Mouse (Mus musculus) lung, postnatal 10 days (tissue): ENCODE measurements around the gene Rabif.
A peak's percentile ranks its signal among the peaks of the same experiment; 100 is the strongest.
"Not testable (repeated sequence)": the region's sequence is repeated elsewhere in the genome, so short reads cannot be mapped to it uniquely, and the experiment has no call there.

ENCODE experiments used
- DNase-seq: peaks from one replicate; pipeline ENCODE4 v3.0.0; 2021

The Rabif gene

GRCm38 (mm10) chr1:134494428-134495215, at the start of gene Rabif:
Gene Rabif, plus strand, starts transcription at chr1:134494648.
- DNase-seq: peak; percentile 99

- no peak for DNase-seq
These were observed 49.0 kb upstream of the Rabif start for GRCm38 (mm10) chr1:134445418-134445817.

- DNase-seq: not testable (repeated sequence)
These were observed 45.9 kb upstream of the Rabif start for GRCm38 (mm10) chr1:134448537-134448936.

DNA sequence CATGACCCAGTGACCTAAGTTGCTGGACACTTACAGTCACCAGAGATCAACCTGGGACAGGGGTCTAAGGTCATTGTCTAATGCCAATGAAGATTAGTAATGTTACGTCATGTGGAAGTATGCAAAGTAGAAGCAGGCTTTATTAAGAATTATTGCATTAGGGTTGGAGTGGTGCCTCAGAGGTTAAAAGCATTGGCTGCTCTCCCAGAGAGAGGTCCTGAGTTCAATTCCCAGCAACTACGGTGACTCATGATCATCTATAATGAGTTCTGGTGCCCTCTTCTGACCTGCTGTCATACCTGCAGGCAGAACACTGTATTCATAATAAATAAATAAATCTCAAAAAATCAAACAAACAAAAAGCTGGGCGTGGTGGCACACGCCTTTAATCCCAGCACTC, 44.2 kb upstream of the Rabif start:
- no peak for DNase-seq

DNA sequence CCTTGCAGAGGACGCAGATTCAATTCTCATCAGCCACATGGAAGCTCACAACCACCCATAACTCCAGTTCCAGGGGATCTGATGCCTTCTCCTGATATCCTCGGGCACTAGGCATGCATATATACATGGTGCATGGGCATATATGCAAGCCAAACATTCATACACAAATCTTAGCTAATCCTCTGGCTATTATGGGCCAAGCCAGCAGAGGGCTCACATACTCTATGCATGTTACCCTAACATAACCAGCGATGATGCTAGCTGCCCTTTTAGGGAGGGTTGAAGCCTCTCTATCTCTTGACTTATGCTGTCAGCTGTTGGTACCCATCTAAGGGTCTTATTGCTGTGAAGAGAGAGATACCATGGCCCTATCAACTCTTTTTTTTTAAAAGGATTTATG, 43.5 kb upstream of the Rabif start:
- peak; percentile 57 for DNase-seq

GRCm38 (mm10) chr1:134454904-134455824, 39.3 kb upstream of the Rabif start, which contains the start of gene Klhl12:
Gene Klhl12, plus strand, starts transcription at chr1:134455531.
- peak; percentile 94 for DNase-seq

GRCm38 (mm10) chr1:134456060-134456459, 38.4 kb upstream of the Rabif start:
- no peak for DNase-seq

DNA sequence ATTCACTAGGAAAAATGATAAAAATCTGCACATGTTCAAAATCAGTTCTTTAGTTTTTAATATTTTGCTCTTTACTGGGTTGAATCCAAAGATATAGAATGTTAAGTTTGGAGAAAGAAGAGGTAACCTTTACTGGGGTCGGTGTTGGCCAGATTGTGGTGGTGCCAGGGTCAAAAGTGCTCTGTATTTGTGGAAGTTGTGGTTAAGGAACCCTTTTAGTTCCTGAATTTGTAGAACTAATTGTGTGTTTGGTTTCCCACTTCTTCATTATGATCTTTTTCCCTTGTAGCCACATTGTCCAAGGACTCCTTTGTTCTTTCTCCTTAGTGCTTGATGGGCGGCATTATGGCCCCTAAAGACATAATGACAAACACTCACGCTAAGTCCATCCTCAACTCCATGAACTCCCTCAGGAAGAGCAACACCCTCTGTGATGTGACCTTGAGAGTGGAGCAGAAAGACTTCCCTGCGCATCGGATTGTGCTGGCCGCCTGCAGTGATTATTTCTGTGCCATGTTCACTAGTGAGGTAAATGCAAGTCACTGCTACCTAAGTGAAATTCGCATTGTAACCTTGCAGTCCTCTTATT, 36.2 kb upstream of the Rabif start:
- no peak for DNase-seq

- DNase-seq: no peak
These were observed 33.9 kb upstream of the Rabif start for GRCm38 (mm10) chr1:134460294-134461284.

- DNase-seq: no peak
These were observed 9.8 kb upstream of the Rabif start for GRCm38 (mm10) chr1:134484623-134485022.

GRCm38 (mm10) chr1:134490903-134491801, 3.3 kb upstream of the Rabif start:
- DNase-seq: no peak

DNA sequence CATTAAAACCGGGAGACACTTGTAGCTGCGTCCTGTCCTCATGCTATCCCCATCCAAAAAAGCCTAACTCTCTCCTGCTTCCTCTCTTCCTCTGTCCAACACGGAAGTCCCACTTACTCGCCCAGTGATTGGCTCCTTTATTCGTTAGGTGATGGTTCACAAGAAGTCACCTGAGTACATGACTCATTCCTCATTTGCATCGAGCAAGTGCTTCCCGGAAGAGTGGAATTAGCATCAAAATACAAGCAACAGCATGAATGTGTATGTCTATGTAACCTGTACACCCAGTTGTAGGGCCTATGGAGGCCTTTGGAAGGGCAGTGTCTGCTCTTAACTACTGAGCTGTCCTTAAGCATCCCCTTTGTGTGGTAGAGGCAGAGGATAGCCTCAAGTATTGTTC, 2.2 kb upstream of the Rabif start:
- no peak for DNase-seq

- no peak for DNase-seq
These were observed 952 bp upstream of the Rabif start for GRCm38 (mm10) chr1:134493496-134493895.

DNA sequence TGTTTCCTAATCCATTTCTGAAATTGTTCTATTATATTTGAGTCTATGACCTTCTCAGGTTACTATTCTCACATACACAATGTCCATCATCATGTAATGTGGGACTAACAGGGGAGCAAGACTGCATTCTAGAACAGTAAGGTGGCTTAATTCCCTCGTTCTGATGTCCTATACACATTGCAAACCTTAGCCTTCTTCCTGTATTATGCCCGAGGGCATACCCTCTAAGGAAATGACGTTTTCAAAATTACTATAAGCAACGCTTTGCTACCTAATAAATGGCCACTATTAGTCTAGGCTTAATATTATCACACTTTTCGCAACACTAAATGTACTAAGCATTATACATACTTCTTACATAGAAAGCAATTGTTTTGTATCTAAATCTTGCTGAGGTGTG, 492 bp upstream of the Rabif start:
- no peak for DNase-seq

GRCm38 (mm10) chr1:134495216-134495539, 730 bp downstream of the Rabif start:
- no peak for DNase-seq

- no peak for DNase-seq
These were observed 1.5 kb downstream of the Rabif start for GRCm38 (mm10) chr1:134495991-134496390.

GRCm38 (mm10) chr1:134500916-134501315, 6.5 kb downstream of the Rabif start:
- no peak for DNase-seq

GRCm38 (mm10) chr1:134506201-134506600, 11.8 kb downstream of the Rabif start:
- no peak for DNase-seq

GRCm38 (mm10) chr1:134510018-134510417, 15.6 kb downstream of the Rabif start:
- DNase-seq: no peak

- no peak for DNase-seq
These were observed 17.7 kb downstream of the Rabif start for GRCm38 (mm10) chr1:134512183-134512582.

- no peak for DNase-seq
These were observed 18.1 kb downstream of the Rabif start for GRCm38 (mm10) chr1:134512584-134512983.
